Mouse (Mus musculus) intestine, postnatal 0 days (tissue): Measurements from ENCODE around the gene Vapa. TPM values are rescaled to one million over a fixed set of nuclear protein-coding genes. Genes with fewer than 3 reads are reported as not detected.

ENCODE experiments used
- ATAC-seq: fragments of 200-750 bp; cut with Nextera tagmentation; 2 replicates; pipeline ENCODE4 v1.8.0; 2017; ENCODE audit warnings: mild to moderate bottlenecking, moderate TSS enrichment, moderate library complexity
- H3K27ac ChIP-seq: fragments of 300-500 bp; sonication (generic); 2 replicates; pipeline ENCODE4 v1.5.1; 2014; ENCODE audit warnings: mild to moderate bottlenecking, low read depth, low read length, moderate library complexity
- H3K27me3 ChIP-seq: fragments of 300-500 bp; sonication (generic); replicated peaks from 2 replicates; pipeline ENCODE4 v1.6.1; 2014; ENCODE audit warnings: low read length, mixed read lengths; ENCODE audit not compliant: control insufficient read depth, insufficient read depth
- H3K36me3 ChIP-seq: fragments of 300-500 bp; sonication (generic); 2 replicates; pipeline ENCODE4 v1.6.1; 2014; ENCODE audit warnings: mild to moderate bottlenecking, moderate library complexity; ENCODE audit not compliant: control insufficient read depth, insufficient read depth
- H3K4me1 ChIP-seq: fragments of 300-500 bp; sonication (generic); replicated peaks from 2 replicates; pipeline ENCODE4 v1.6.1; 2014; ENCODE audit warnings: antibody characterized with exemption, low read length, mixed read lengths; ENCODE audit not compliant: control insufficient read depth, insufficient read depth
- H3K4me2 ChIP-seq: fragments of 300-500 bp; sonication (generic); replicated peaks from 2 replicates; pipeline ENCODE4 v1.6.1; 2014; ENCODE audit warnings: low read depth, mild to moderate bottlenecking, moderate library complexity
- H3K4me3 ChIP-seq: fragments of 300-500 bp; sonication (generic); 2 replicates; pipeline ENCODE4 v1.5.1; 2014; ENCODE audit warnings: low read depth, low read length
- H3K9ac ChIP-seq: fragments of 300-500 bp; sonication (generic); 2 replicates; pipeline ENCODE4 v1.6.1; 2014; ENCODE audit warnings: mild to moderate bottlenecking, low read depth, low read length
- H3K9me3 ChIP-seq: fragments of 300-500 bp; sonication (generic); 2 replicates; pipeline ENCODE4 v1.6.1; 2016; ENCODE audit warnings: mixed run types; ENCODE audit not compliant: control insufficient read depth
- CTCF ChIP-seq: sonication (generic); IDR thresholded peaks from 2 replicates; pipeline ENCODE4 v1.5.1; 2016; ENCODE audit warnings: low read depth, mild to moderate bottlenecking, control low read depth, antibody characterized with exemption, moderate library complexity
- WGBS: fragments of 180-500 bp; shearing (Covaris S2); extraction: QIAGEN DNeasy Blood & Tissue Kit; methylation state at CpG from one replicate; pipeline ENCODE4 v1.1.7; 2014; 5-methylcytosine and 5-hydroxymethylcytosine counted together
- polyA plus RNA-seq: library from polyadenylated mRNA; unstranded; fragments of >200 nt; fragmentation: Nextera tagmentation; extraction: Ambion mirVana; gene quantifications from 2 replicates; pipeline ENCODE4 v1.2.1, GENCODE M21; 2015

The Vapa gene
- polyA plus RNA-seq, 1 experiment from 2014 or later: 292 TPM

DNA sequence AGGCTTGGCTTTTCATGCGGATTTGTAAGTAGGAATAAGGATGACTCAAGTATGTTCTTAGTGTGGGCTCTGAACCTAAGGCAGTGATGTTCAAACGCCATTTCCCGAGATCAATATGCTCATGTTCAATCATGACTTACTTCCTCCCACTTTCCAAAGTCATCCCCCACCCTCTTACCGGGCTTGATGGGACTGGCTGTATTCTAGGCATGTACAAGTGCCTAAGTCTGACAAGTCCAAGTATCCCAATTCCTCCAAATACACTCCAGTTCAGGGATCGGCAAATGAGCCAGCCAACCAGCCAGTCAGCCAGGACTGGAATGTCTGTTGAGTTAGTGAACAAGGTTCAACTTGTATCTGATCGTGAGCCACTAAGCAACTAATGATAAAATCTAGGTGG lies 12.9 kb upstream of the Vapa start:
- Histone ChIP-seq H3K27ac (no peak overlapping the region), H3K4me1 (0 out of 2 replicates have a peak, but pooled peaks cover 6% of the 10 kb centered on the region), H3K27me3 (no peaks in the 10 kb centered on the region), H3K9ac (no peak overlapping the region), H3K36me3 (no peaks in the 10 kb centered on the region), H3K9me3 (no peaks in the 10 kb centered on the region), H3K4me3 (no peak overlapping the region), H3K4me2 (no peak overlapping the region)
- no peak for ATAC-seq
- TF ChIP-seq CTCF: no peak
- WGBS: 86% methylated on average over 6 of the region's 6 CpGs

- 77% methylated on average over 6 of the region's 6 CpGs for WGBS
- no peak overlapping the region for H3K27ac ChIP-seq
- TF ChIP-seq CTCF: no peak
- H3K27me3 ChIP-seq: no peaks in the 10 kb centered on the region
- ATAC-seq: no peak
- H3K9ac ChIP-seq: no peak overlapping the region
- H3K4me1 ChIP-seq: 0 out of 2 replicates have a peak, but pooled peaks cover 6% of the 10 kb centered on the region
- no peaks in the 10 kb centered on the region for H3K9me3 ChIP-seq
- H3K36me3 ChIP-seq: no peaks in the 10 kb centered on the region
- no peak overlapping the region for H3K4me2 ChIP-seq
- H3K4me3 ChIP-seq: no peak overlapping the region
These were observed 12.2 kb upstream of the Vapa start for GRCm38 (mm10) chr17:65625563-65625962.

- H3K9me3 ChIP-seq: no peaks in the 10 kb centered on the region
- H3K4me2 ChIP-seq: no peak overlapping the region
- H3K27me3 ChIP-seq: no peaks in the 10 kb centered on the region
- H3K36me3 ChIP-seq: no peaks in the 10 kb centered on the region
- no peak overlapping the region for H3K9ac ChIP-seq
- peaks cover 7% of the 10 kb centered on the region; the same call in 1 of the 2 replicates for H3K4me1 ChIP-seq
- no peak overlapping the region for H3K27ac ChIP-seq
- H3K4me3 ChIP-seq: no peak overlapping the region
- peak; percentile 91 for ATAC-seq
- no peak for TF ChIP-seq CTCF
These were observed 9.8 kb upstream of the Vapa start for GRCm38 (mm10) chr17:65623130-65623529.

DNA sequence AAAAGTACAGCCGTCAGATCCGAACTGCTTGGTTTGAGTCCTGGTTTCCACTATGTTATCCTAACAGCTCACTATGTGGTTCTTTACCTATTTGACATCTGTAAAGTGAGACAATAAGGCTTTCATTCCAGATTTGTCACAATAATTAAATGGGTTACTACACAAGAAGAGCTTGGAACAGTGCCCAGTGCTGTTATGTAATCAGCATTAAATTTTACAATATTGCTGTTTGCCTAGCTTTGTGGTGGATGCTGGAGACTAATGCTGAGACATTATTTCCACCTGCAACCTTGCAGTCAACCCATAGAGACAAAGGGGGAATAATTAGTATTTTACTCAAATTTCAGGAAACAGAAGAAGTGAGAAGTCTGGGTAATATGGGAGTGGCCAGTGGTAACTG lies 5.1 kb upstream of the Vapa start:
- TF ChIP-seq CTCF: no peak
- Histone ChIP-seq H3K27ac (peak overlapping the region; percentile 64), H3K4me3 (no peak overlapping the region), H3K27me3 (no peaks in the 10 kb centered on the region), H3K9ac (no peak overlapping the region), H3K4me2 (no peak overlapping the region), H3K4me1 (peaks cover 6% of the 10 kb centered on the region; the same call in 1 of the 2 replicates), H3K9me3 (no peaks in the 10 kb centered on the region), H3K36me3 (no peaks in the 10 kb centered on the region)
- no peak for ATAC-seq
- 41% methylated on average over 2 of the region's 2 CpGs for WGBS

DNA sequence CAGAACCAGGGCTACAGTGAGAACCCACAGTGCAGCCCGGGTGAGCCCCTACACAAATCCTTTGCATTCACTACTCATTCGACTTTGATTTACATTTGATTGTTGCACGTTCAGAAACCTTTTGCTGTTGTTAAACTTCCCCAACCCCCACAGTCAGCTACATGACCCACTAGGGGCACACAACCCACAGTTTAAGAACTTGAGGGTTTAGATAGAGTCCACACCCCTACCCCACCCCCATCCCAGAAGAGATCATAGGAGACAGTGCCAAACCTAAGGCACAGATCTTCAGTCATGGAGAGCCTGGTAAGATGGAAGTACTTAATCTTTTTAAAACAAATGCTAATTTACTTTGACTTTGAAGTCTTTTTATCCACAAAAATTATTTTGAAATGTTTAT lies 2.3 kb upstream of the Vapa start:
- TF ChIP-seq CTCF: no peak
- no peaks in the 10 kb centered on the region for H3K36me3 ChIP-seq
- WGBS: 56% methylated on average over 3 of the region's 3 CpGs
- H3K4me3 ChIP-seq: no peak overlapping the region
- no peak for ATAC-seq
- no peak overlapping the region for H3K4me2 ChIP-seq
- peak overlapping the region; percentile 80 for H3K27ac ChIP-seq
- no peaks in the 10 kb centered on the region for H3K9me3 ChIP-seq
- no peaks in the 10 kb centered on the region for H3K27me3 ChIP-seq
- H3K4me1 ChIP-seq: peaks cover 6% of the 10 kb centered on the region; the same call in 1 of the 2 replicates
- no peak overlapping the region for H3K9ac ChIP-seq

DNA sequence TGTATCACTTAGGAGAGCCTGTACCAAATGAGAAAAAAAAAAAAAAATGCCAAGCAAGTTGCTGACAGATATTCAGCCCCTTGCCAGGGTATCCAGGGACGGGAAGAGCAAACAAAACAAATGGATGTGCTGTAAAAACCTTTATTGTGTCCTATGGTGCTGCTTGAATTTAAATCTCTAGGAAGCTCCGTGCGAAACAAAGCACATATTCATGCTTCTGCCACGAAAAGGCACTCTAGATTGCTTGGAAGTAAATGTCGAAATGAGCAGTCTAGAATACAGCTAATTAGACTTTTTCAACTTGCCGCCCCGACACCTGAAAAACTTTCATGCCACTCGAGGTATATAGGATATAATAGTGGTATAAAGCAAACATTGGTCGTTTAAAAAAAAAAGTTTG lies 1.1 kb upstream of the Vapa start:
- H3K4me2 ChIP-seq: peak overlapping the region; percentile 72
- no peak for TF ChIP-seq CTCF
- ATAC-seq: no peak

GRCm38 (mm10) chr17:65613142-65613462 lies 253 bp downstream of the Vapa start:
- H3K9ac ChIP-seq: peak overlapping the region; percentile 98
- WGBS: 0% methylated on average over 28 of the region's 42 CpGs
- H3K4me3 ChIP-seq: peak overlapping the region; percentile 99

More for the DNA sequence above, 1.1 kb upstream of the Vapa start:
- Histone ChIP-seq H3K36me3 (no peaks in the 10 kb centered on the region), H3K9ac (peak overlapping the region; percentile 98), H3K27ac (peak overlapping the region; percentile 97), H3K9me3 (no peaks in the 10 kb centered on the region), H3K4me1 (peaks cover 6% of the 10 kb centered on the region; the same call in 1 of the 2 replicates), H3K27me3 (no peaks in the 10 kb centered on the region), H3K4me3 (peak overlapping the region; percentile 99)
- WGBS: 1% methylated on average over 9 of the region's 9 CpGs

More at GRCm38 (mm10) chr17:65613142-65613462, 253 bp downstream of the Vapa start:
- peak overlapping the region; percentile 72 for H3K4me2 ChIP-seq
- H3K9me3 ChIP-seq: no peaks in the 10 kb centered on the region
- peak overlapping the region; percentile 97 for H3K27ac ChIP-seq
- H3K4me1 ChIP-seq: peaks cover 9% of the 10 kb centered on the region; the same call in 1 of the 2 replicates
- ATAC-seq: peak; percentile 22
- no peak for TF ChIP-seq CTCF
- H3K27me3 ChIP-seq: no peaks in the 10 kb centered on the region
- no peaks in the 10 kb centered on the region for H3K36me3 ChIP-seq
